Mouse (Mus musculus): ENCODE measurements around the gene Il23a. TPM values are rescaled to one million over a fixed set of nuclear protein-coding genes. Genes with fewer than 3 reads are reported as not detected.

Il23a gene
- total and polyA plus RNA-seq, 3 experiments, result 0.32 to 3.6 (median 0.49) TPM

GRCm38 (mm10) chr10:128335582-128335981 is 37.0 kb upstream of the Il23a start:
- Histone ChIP-seq H3K4me3 (replicated peaks in 1 of 3; ENCODE audit: low read depth in 2 of 3, low read length in 2 of 3, poor library complexity in 1 of 3) (no peak overlapping the region), H3K27ac (ENCODE audit: insufficient read depth, low read depth) (no peak overlapping the region), H3K4me1 (ENCODE audit: control insufficient read depth in 1 of 2, insufficient read depth in 2 of 2) (peaks cover 10 to 30% of the 10 kb centered on the region in 2 experiments), H3K4me2 (ENCODE audit: insufficient read depth, low read depth, poor library complexity, severe bottlenecking) (0 out of 2 replicates have a peak overlapping the region, but pooled peaks have one; percentile 25), H3K79me2 (replicated peaks; ENCODE audit: control insufficient read depth, extremely low read depth, insufficient read depth, poor library complexity, severe bottlenecking) (peaks cover 26% of the 10 kb centered on the region), H3K9me3 (replicated peaks; ENCODE audit: low read length) (no peaks in the 10 kb centered on the region), H3K27me3 (replicated peaks) (no peaks in the 10 kb centered on the region), H3K9ac (ENCODE audit: insufficient read depth, low read depth) (no peak overlapping the region), H3K36me3 (replicated peaks in 1 of 2; ENCODE audit: control insufficient read depth in 1 of 2, insufficient read depth in 1 of 2, low read length in 1 of 2) (peaks cover 3 to 12% of the 10 kb centered on the region in 2 experiments)
- in situ Hi-C loops (cut with MboI; ENCODE audit: low pct_ligation_motif_present, low pct_unique_long_range_greater_than_20kb, low sequenced_read_pairs), result no loop called here
- DNase-seq (ENCODE audit: extremely low read depth), result peak; percentile 85
- peak; percentile 86 to 92 for TF ChIP-seq CTCF (conservative IDR thresholded peaks at IDR 0.05 in 1 of 2, IDR thresholded peaks at IDR 0.05 in 1 of 2; ENCODE audit: low read depth in 2 of 2, low read length in 2 of 2)
- TF ChIP-seq MEF2A (IDR thresholded peaks at IDR 0.05; ENCODE audit: borderline replicate concordance, low read depth, low read length), result peak; percentile 55; the same call in 1 of the 2 replicates
- peak; percentile 35; the same call in 1 of the 2 replicates for TF ChIP-seq BHLHE40 (IDR thresholded peaks at IDR 0.05; ENCODE audit: low read depth, low read length)
- TF ChIP-seq NELFE (IDR thresholded peaks at IDR 0.05; ENCODE audit: low read depth, low read length), result peak; percentile 41; the same call in 1 of the 2 replicates
- TF ChIP-seq MYC (IDR thresholded peaks at IDR 0.05; ENCODE audit: low read depth, low read length), result peak; percentile 55; the same call in 1 of the 2 replicates
- no peak for TF ChIP-seq KAT2A (IDR thresholded peaks at IDR 0.05; ENCODE audit: insufficient replicate concordance, low read length)
- peak; percentile 54 for TF ChIP-seq ZNF384 (IDR thresholded peaks at IDR 0.05; ENCODE audit: low read depth, low read length)
- TF ChIP-seq ELF1 (IDR thresholded peaks at IDR 0.05; ENCODE audit: low read depth, low read length), result peak; percentile 55
- no peak for TF ChIP-seq MXI1 (IDR thresholded peaks at IDR 0.05; ENCODE audit: low read depth, low read length)
- TF ChIP-seq POLR2AphosphoS2 (IDR thresholded peaks at IDR 0.05; ENCODE audit: low read depth, low read length), result no peak
- TF ChIP-seq JUND (conservative IDR thresholded peaks at IDR 0.05; ENCODE audit: low read depth, low read length), result peak; percentile 38; the same call in 1 of the 2 replicates
- TF ChIP-seq NRF1 (IDR thresholded peaks at IDR 0.05; ENCODE audit: low read depth, low read length), result 0 out of 2 replicates have a peak, but pooled peaks have one; percentile 10
- peak; percentile 61; the same call in 1 of the 2 replicates for TF ChIP-seq IRF4 (IDR thresholded peaks at IDR 0.05; ENCODE audit: low read depth, low read length)
- TF ChIP-seq SMC3 (IDR thresholded peaks at IDR 0.05; ENCODE audit: low read depth, low read length), result peak; percentile 81
- no peak for TF ChIP-seq JUN (IDR thresholded peaks at IDR 0.05; ENCODE audit: insufficient read depth, low read depth, low read length)
- TF ChIP-seq RAD21 (IDR thresholded peaks at IDR 0.05; ENCODE audit: low read depth, low read length), result peak; percentile 85
- TF ChIP-seq CHD2 (IDR thresholded peaks at IDR 0.05; ENCODE audit: low read length), result no peak
- TF ChIP-seq MAX (IDR thresholded peaks at IDR 0.05; ENCODE audit: low read length), result peak; percentile 50; the same call in 1 of the 2 replicates
- TF ChIP-seq HCFC1 (IDR thresholded peaks at IDR 0.05; ENCODE audit: low read depth, low read length), result peak; percentile 34; the same call in 1 of the 2 replicates
- TF ChIP-seq TBP (conservative IDR thresholded peaks at IDR 0.05; ENCODE audit: low read depth, low read length), result 0 out of 2 replicates have a peak, but pooled peaks have one; percentile 38
- TF ChIP-seq SIN3A (IDR thresholded peaks at IDR 0.05; ENCODE audit: low read length), result peak; percentile 68
- no peak for TF ChIP-seq USF2 (conservative IDR thresholded peaks at IDR 0.05; ENCODE audit: low read depth, low read length)
- no peak for TF ChIP-seq UBTF (IDR thresholded peaks at IDR 0.05; ENCODE audit: low read depth, low read length)
- TF ChIP-seq TCF12 (IDR thresholded peaks at IDR 0.05; ENCODE audit: low read depth, low read length), result no peak
- TF ChIP-seq ETS1 (conservative IDR thresholded peaks at IDR 0.05; ENCODE audit: low read depth, low read length), result no peak
- TF ChIP-seq MAFK (IDR thresholded peaks at IDR 0.05; ENCODE audit: insufficient replicate concordance, low read length), result 0 out of 2 replicates have a peak, but pooled peaks have one; percentile 31
- TF ChIP-seq E2F4 (IDR thresholded peaks at IDR 0.05; ENCODE audit: insufficient replicate concordance, low read depth, low read length), result no peak
- TF ChIP-seq CHD1 (IDR thresholded peaks at IDR 0.05; ENCODE audit: low read depth, low read length), result no peak
- TF ChIP-seq ZKSCAN1 (IDR thresholded peaks at IDR 0.05; ENCODE audit: borderline replicate concordance, low read depth, low read length), result no peak
- TF ChIP-seq GABPA (IDR thresholded peaks at IDR 0.05; ENCODE audit: insufficient replicate concordance, low read depth, low read length), result no peak
- no peak for TF ChIP-seq ZMIZ1 (IDR thresholded peaks at IDR 0.05; ENCODE audit: low read depth, low read length)
- no peak for TF ChIP-seq POLR2A (IDR thresholded peaks at IDR 0.05; ENCODE audit: low read depth, low read length)
- no peak for TF ChIP-seq RCOR1 (conservative IDR thresholded peaks at IDR 0.05; ENCODE audit: low read depth, low read length)
- TF ChIP-seq USF1 (IDR thresholded peaks at IDR 0.05; ENCODE audit: low read depth, low read length), result no peak
- TF ChIP-seq EP300 (IDR thresholded peaks at IDR 0.05; ENCODE audit: low read length), result no peak
- TF ChIP-seq MAZ (IDR thresholded peaks at IDR 0.05; ENCODE audit: low read depth, low read length), result 0 out of 2 replicates have a peak, but pooled peaks have one; percentile 68
- no peak for TF ChIP-seq PAX5 (IDR thresholded peaks at IDR 0.05; ENCODE audit: low read length)
- peak; percentile 20; the same call in 1 of the 2 replicates for TF ChIP-seq ZC3H11A (IDR thresholded peaks at IDR 0.05; ENCODE audit: low read depth, low read length)
- dilution Hi-C loops (cut with MboI; ENCODE audit: extremely low pct_ligation_motif_present, extremely low pct_unique_long_range_greater_than_20kb, low sequenced_read_pairs), result no loop called here
